17 mouse cellular contexts compared by ENCODE assay signal in genomic region chr6:91533359-91533758, GRCm38 (mm10). TPM values are rescaled to one million over a fixed set of nuclear protein-coding genes. Genes with fewer than 3 reads are reported as not detected.
DNase-seq lines count a peak whose midpoint lies in the region; ATAC-seq and TF ChIP-seq lines count a peak whose summit lies in the region.
"Had no signal": no experiment of that assay in that cellular context is flagged by ENCODE, and none has a peak within 500 bp of the region (broad histone marks: within the 10 kb centered on the region; RNA-seq: fewer than 3 reads in every experiment).

No protein-coding gene starts in this region.

- in situ Hi-C loops in Patski (cut with MboI; ENCODE audit: low pct_unique_long_range_greater_than_20kb): loop anchor here (5.0 kb wide), 2 partner anchors 39 to 214 kb away; no protein-coding TSS in a partner anchor

- intact Hi-C loops in gastrocnemius, adult 2 months (cut with DNase I): no loop called here
- intact Hi-C loops in left cerebral cortex, postnatal 10 days (cut with DNase I): loop anchor here (10.0 kb wide), 1 partner anchor 331 kb away; no protein-coding TSS in a partner anchor

- WGBS in intestine, postnatal 0 days: 13% methylated on average over 5 of the region's 5 CpGs

- ATAC-seq in Patski: peak; percentile 65
- peak; percentile 19; the same call in 1 of the 2 replicates for ATAC-seq in intestine, postnatal 0 days
- ATAC-seq: forebrain, embryonic 15.5 days had no signal

- H3K9ac ChIP-seq in intestine, postnatal 0 days (ENCODE audit: low read depth, low read length): no peak overlapping the region
- H3K9ac ChIP-seq: forebrain, embryonic 15.5 days; heart, embryonic 13.5 days; liver, embryonic 15.5 days had no signal

- CTCF ChIA-PET in Patski (lab: Charles Lee): interaction anchor here (0.9 to 1.9 kb wide), 6 partner anchors 9 to 199 kb away, joined by 3 to 16 read pairs (median 3); no protein-coding TSS in a partner anchor

- H3K4me1 ChIP-seq in intestine, postnatal 0 days (replicated peaks; ENCODE audit: control insufficient read depth, insufficient read depth, low read length): peaks cover 13% of the 10 kb centered on the region; the same call in 1 of the 2 replicates
- H3K4me1 ChIP-seq: forebrain, embryonic 15.5 days; liver, embryonic 15.5 days had no signal

- POLR2A ChIA-PET in Patski (lab: Charles Lee): interaction anchor here (0.5 to 1.6 kb wide), 8 partner anchors 28 to 215 kb away, joined by 3 to 8 read pairs (median 4); no protein-coding TSS in a partner anchor

- H3K36me3 ChIP-seq in intestine, postnatal 0 days (ENCODE audit: control insufficient read depth, insufficient read depth): no peaks in the 10 kb centered on the region
- H3K36me3 ChIP-seq: forebrain, embryonic 15.5 days; liver, embryonic 15.5 days had no signal

- H3K27ac ChIP-seq in gastrocnemius, adult 2 months: peak overlapping the region; percentile 53
- H3K27ac ChIP-seq in intestine, postnatal 0 days (ENCODE audit: low read depth, low read length): no peak overlapping the region
- H3K27ac ChIP-seq: forebrain, embryonic 15.5 days; heart, embryonic 13.5 days; layer of hippocampus, adult 2 months; liver, embryonic 15.5 days; midbrain, embryonic 10.5 days had no signal

- no peak overlapping the region for H3K4me2 ChIP-seq in intestine, postnatal 0 days (replicated peaks; ENCODE audit: low read depth)
- H3K4me2 ChIP-seq: forebrain, embryonic 15.5 days; heart, embryonic 13.5 days; liver, embryonic 15.5 days had no signal

- no peaks in the 10 kb centered on the region for H3K9me3 ChIP-seq in intestine, postnatal 0 days (ENCODE audit: control insufficient read depth)
- H3K9me3 ChIP-seq: forebrain, embryonic 15.5 days; G1E; heart, embryonic 13.5 days; liver, embryonic 15.5 days; midbrain, embryonic 10.5 days had no signal

- no peaks in the 10 kb centered on the region for H3K27me3 ChIP-seq in Patski
- H3K27me3 ChIP-seq in intestine, postnatal 0 days (replicated peaks; ENCODE audit: control insufficient read depth, insufficient read depth, low read length): no peaks in the 10 kb centered on the region
- H3K27me3 ChIP-seq: forebrain, embryonic 15.5 days; liver, embryonic 15.5 days had no signal

- H3K4me3 ChIP-seq in gastrocnemius, adult 2 months: no peak overlapping the region
- no peak overlapping the region for H3K4me3 ChIP-seq in intestine, postnatal 0 days (ENCODE audit: low read depth, low read length)
- H3K4me3 ChIP-seq: forebrain, embryonic 15.5 days; heart, embryonic 13.5 days; layer of hippocampus, adult 2 months; liver, embryonic 15.5 days; midbrain, embryonic 10.5 days had no signal

- DNase-seq in gastrocnemius, adult 2 months: no peak
- DNase-seq in gastrocnemius, adult 18-20 months (ENCODE audit: low spot score): no peak
- DNase-seq in Patski (ENCODE audit: low read depth, low spot score): peak; percentile 83
- peak; percentile 80 for DNase-seq in kidney, postnatal 14 days
- DNase-seq in spleen, adult 18-20 months: no peak
- no peak for DNase-seq in left cerebral cortex, postnatal 10 days (ENCODE audit: extremely low spot score in 1 of 2, low spot score in 2 of 2)
- no peak for DNase-seq in MN1 (ENCODE audit: low spot score)
- DNase-seq: cerebellum, adult 9-10 months; gastrocnemius, postnatal 10 days; left cerebral cortex, postnatal 4 days had no signal

- TF ChIP-seq CTCF in gastrocnemius, adult 2 months (IDR thresholded peaks at IDR 0.05): no peak
- no peak for TF ChIP-seq CTCF in Patski (IDR thresholded peaks at IDR 0.05)
- TF ChIP-seq CTCF in intestine, postnatal 0 days (IDR thresholded peaks at IDR 0.05; ENCODE audit: low read depth): no peak

RNA-seq across cellular contexts. Expression of gene Lsm3, which starts 17.6 kb away (rescaled TPM):
- 10 to 100 TPM; 22.7 to 37.0 TPM for total RNA-seq in gastrocnemius, adult 2 months (2021)
- total RNA-seq in gastrocnemius, adult 18-20 months (2021): 10 to 100 TPM; 26.4 to 31.0 TPM
- polyA plus RNA-seq in Patski (2021): 82.6 TPM
- 133 and 139 TPM in 2 replicates for polyA plus RNA-seq in intestine, postnatal 0 days (2015; fragmentation: Nextera tagmentation; extraction: Ambion mirVana)
- total RNA-seq in left cerebral cortex, postnatal 10 days (2021): 10 to 100 TPM; 44.2 to 49.7 TPM

RNA-seq across cellular contexts. Expression of gene Xpc, which starts 17.7 kb away (rescaled TPM):
- total RNA-seq in gastrocnemius, adult 2 months (2021): 1 to 10 TPM; 7.6 to 8.3 TPM
- 1 to 10 TPM; 8.1 to 9.0 TPM for total RNA-seq in gastrocnemius, adult 18-20 months (2021)
- 45.1 TPM for polyA plus RNA-seq in Patski (2021)
- polyA plus RNA-seq in intestine, postnatal 0 days (2015; fragmentation: Nextera tagmentation; extraction: Ambion mirVana): 9.1 and 10.2 TPM in 2 replicates
- 10 to 100 TPM in 1 of 2 experiments, 1 to 10 TPM in 1; 10.0 to 10.3 TPM for total RNA-seq in left cerebral cortex, postnatal 10 days (2021)

RNA-seq across cellular contexts. Expression of gene Tmem43, which starts 59.9 kb away (rescaled TPM):
- total RNA-seq in gastrocnemius, adult 2 months (2021): 10 to 100 TPM; 21.0 to 25.3 TPM
- 10 to 100 TPM; 23.2 to 27.0 TPM for total RNA-seq in gastrocnemius, adult 18-20 months (2021)
- 59.2 TPM for polyA plus RNA-seq in Patski (2021)
- polyA plus RNA-seq in intestine, postnatal 0 days (2015; fragmentation: Nextera tagmentation; extraction: Ambion mirVana): 22.0 and 22.4 TPM in 2 replicates
- total RNA-seq in left cerebral cortex, postnatal 10 days (2021): 10 to 100 TPM; 26.5 to 30.9 TPM

Comparison
In these comparisons a context has a peak if more than half of its experiments do, and no peak if none do; other contexts are left out.
1. DNase-seq: peak in Patski (single experiment) and kidney, postnatal 14 days (single experiment); none in gastrocnemius, adult 2 months (single experiment), gastrocnemius, adult 18-20 months (single experiment), spleen, adult 18-20 months (0 of 2), left cerebral cortex, postnatal 10 days (0 of 2) and MN1 (single experiment).